Mouse (Mus musculus) left cerebral cortex, adult 2 months (tissue): ENCODE results near the gene Gm12789. TPM values are rescaled to one million over a fixed set of nuclear protein-coding genes. Genes with fewer than 3 reads are reported as not detected.
"Not testable (repeated sequence)": the region's sequence is repeated elsewhere in the genome, so short reads cannot be mapped to it uniquely, and the experiment has no call there.

ENCODE experiments used
- DNase-seq, 2 experiments: peaks; one replicate each; pipeline ENCODE4 v3.0.0; 2021 to 2022; ENCODE audit warnings: low spot score in 2 of 2, mixed read lengths in 1 of 2; ENCODE audit errors: extremely low spot score in 1 of 2
- H3K27ac ChIP-seq: fragments of 200-600 bp; 2 replicates; pipeline ENCODE4 v1.8.1; 2022
- H3K4me3 ChIP-seq: fragments of 200-600 bp; 2 replicates; pipeline ENCODE4 v1.8.1; 2022
- CTCF ChIP-seq: fragments of 200-600 bp; IDR thresholded peaks from 2 replicates; pipeline ENCODE4 v1.8.1; 2022; ENCODE audit warnings: antibody characterized with exemption, mild to moderate bottlenecking, moderate library complexity
- intact Hi-C: fragments of 180-260 bp; cut with DNase I; formaldehyde crosslinking; loops from one replicate; pipeline ENCODE4 v1.15.1; 2025
- long read RNA-seq, 2 experiments: library from polyadenylated mRNA; stranded (forward); transcript quantifications; one replicate each; pipeline ENCODE4 v2.0.0; 2021; ENCODE audit warnings: borderline mapping rate in 2 of 2
- total RNA-seq, 2 experiments: library from RNA; stranded (reverse); gene quantifications; 2 replicates each; pipeline ENCODE4 v1.2.3; 2021

Gene Gm12789
- total RNA-seq, result not detected
- long read RNA-seq, experiment 1, result 0 reads
- long read RNA-seq, experiment 2, result 0 reads

DNA sequence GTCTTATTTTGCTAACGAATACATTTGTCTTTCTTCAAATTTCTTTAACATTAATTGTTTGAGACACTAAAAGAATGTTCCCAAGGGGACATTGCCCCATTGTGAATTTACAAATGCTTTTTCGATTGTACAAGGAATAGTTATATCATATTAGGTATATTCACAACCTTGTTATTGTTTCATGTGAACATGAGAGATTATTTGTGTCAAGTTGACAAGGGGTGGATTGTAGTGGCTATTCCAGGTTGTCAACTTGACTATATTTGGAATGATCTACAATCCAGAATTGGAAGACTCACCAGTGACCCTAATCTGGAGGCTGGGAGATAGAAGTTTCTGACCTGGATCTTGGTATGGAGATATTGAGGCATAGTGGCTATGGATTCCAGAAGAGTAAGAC, at the start of gene Gm12789:
Gene Gm12789 (plus strand): TSS at position 301 of the 400 bp plus-strand sequence.
- DNase-seq, intact Hi-C loops, H3K4me3 ChIP-seq, H3K27ac ChIP-seq: not testable (repeated sequence)

DNA sequence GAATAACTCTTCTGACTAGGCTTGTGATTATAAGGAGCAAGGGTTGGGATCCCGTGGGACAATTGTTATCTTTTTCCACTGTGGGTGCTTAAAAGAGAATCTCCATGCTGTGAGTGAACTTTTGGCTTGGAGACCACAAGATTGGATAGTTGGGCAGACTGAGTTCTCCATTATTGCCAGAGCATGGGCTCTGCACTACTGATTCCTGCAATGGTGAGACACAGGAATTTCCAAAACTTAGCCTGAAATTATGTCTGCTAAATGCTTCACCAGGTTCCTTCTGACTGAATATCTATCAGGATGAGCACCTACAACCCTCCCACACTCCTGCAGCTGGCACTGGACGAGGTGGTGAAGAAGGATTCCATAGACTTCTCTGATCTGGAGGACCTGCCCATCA, 46.3 kb upstream of the Gm12789 start, which contains the start of gene Gm12794:
Gene Gm12794 (plus strand): TSS at position 301 of the 400 bp plus-strand sequence.
- H3K27ac ChIP-seq, DNase-seq, H3K4me3 ChIP-seq, intact Hi-C loops: not testable (repeated sequence)

DNA sequence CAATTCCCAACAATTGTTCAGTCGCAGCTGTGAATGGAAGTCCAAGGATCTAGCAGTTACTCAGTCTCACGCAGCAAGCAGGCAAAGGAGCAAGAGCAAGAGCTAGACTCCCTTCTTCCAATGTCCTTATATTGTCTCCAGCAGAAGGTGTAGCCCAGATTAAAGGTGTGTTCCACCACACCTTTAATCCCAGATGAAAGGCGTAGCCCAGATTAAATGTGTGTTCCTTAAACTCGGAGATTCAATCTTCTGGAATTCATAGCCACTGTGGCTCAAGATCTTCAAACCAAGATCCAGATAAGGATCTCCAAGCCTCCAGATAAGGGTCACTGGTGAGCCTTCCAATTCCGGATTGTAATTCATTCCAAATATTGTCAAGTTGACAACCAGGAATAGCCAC, 5.5 kb upstream of the Gm12789 start, which contains the start of gene Gm12790:
Gene Gm12790 (minus strand): TSS at position 101 of the 400 bp plus-strand sequence.
- H3K27ac ChIP-seq, DNase-seq, intact Hi-C loops, H3K4me3 ChIP-seq: not testable (repeated sequence)

DNA sequence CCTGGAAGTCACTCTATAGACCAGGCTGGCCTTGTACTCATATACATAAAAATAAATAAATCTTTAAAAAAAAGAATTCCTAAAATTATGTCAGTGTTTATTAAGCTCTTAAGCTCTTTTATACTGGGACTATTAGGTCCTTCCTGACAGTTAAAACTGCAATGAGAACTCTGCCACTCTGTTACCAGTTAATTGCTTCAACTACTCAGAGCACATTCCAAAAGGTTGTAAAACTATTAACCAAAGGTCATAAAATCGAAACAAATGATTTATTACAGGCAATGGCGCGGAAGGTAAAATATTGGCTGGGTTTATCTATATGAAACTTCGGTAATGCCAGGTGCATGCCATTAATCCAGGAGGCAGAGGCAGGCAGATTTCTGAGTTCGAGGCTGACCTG, 748 bp upstream of the Gm12789 start:
- Histone ChIP-seq H3K27ac (no peak overlapping the region), H3K4me3 (no peak overlapping the region)
- no peak for DNase-seq
- TF ChIP-seq CTCF, result no peak
- intact Hi-C loops, result no loop called here

DNA sequence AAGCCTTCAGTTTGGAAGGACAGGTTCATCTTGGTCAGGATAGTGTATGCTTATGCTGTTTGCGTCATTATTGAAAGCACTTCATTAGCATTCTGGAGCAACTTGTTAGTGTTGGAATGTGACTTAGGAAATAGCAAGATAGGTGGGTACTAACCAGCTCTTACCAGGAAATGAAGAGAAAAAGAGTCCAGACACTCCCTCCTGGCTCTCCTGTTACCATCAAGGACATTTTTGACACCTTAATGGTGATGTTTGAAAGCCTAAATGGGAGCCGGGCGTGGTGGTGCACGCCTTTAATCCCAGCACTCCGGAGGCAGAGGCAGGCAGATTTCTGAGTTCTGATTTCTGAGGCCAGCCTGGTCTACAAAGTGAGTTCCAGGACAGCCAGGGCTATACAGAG, 11.0 kb downstream of the Gm12789 start:
- no peak overlapping the region for H3K4me3 ChIP-seq
- TF ChIP-seq CTCF, result no peak
- H3K27ac ChIP-seq, result no peak overlapping the region
- intact Hi-C loops, result loop anchor here (5.0 kb wide), 2 partner anchors 135 to 645 kb away; no protein-coding TSS in a partner anchor
- no peak for DNase-seq

DNA sequence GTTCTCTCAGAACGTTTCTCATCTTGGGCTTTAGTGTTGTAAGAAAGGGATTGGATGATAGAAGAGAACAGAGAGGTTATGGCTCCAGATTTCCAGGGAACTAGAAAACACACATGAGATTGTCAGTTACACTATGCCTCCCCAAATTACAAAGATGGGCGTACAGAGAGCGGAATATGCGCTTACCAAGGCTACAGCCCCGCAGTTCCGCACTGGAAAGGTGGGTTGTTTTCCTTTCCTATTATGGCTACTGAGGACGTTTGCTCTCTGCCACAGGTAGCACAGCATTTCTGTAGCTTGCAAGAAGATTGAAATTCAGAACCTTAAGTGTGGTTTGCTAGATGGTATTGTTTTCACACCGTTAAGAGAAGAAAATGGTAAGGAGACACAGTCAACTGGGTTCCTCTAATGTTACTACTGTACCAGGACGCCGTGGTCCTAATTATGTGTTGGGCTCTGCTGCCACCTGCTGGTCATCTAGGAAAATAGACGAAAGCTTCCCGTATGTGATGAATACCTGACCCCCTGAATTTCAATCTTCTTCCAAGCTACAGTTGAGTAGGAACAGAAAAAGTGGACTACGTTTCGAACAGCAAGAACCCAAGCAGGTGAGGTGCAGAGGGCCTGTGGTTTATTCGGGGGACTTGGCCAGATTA, 12.0 kb downstream of the Gm12789 start:
- peak; percentile 71 to 72 for DNase-seq
- no peak overlapping the region for H3K4me3 ChIP-seq
- peak; percentile 74 for TF ChIP-seq CTCF
- intact Hi-C loops, result loop anchor here (2.0 to 5.0 kb wide), 4 partner anchors 136 to 646 kb away; no protein-coding TSS in a partner anchor
- no peak overlapping the region for H3K27ac ChIP-seq

DNA sequence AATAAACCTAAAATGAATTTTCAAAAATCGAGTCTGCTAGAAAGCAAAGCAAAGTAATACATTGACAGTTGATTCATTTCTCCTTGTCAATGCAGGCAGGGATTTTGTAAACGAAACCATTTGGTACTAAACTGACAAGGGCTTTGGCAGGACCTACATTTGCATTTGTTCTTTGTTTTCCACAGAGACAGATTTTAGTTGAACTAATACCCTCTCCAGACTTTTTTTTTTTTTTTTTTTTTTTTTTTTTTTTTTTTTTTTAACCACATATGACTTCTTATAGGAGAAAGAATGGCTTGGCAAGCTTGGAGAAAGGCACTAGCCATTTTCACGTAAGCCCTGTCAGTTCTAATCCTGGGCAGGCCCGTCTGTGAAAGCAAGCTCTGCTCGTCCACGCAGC, 40.2 kb downstream of the Gm12789 start:
- Histone ChIP-seq H3K4me3 (no peak overlapping the region), H3K27ac (no peak overlapping the region)
- DNase-seq, result no peak
- TF ChIP-seq CTCF, result no peak
- intact Hi-C loops, result no loop called here

Other genes starting within 250 kb of the Gm12789 start
- gene B020004J07Rik, start 142.6 kb upstream of the Gm12789 start, total RNA-seq, result not detected
- not detected for gene C130073F10Rik, start 92.8 kb upstream of the Gm12789 start, total RNA-seq
- gene Gm12800, start 77.5 kb upstream of the Gm12789 start, total RNA-seq, result not detected
- not detected for gene Gm12794, start 46.2 kb upstream of the Gm12789 start, total RNA-seq
- not detected for gene Gm12790, start 5.6 kb upstream of the Gm12789 start, total RNA-seq
- gene Pde4b, start 100.9 kb downstream of the Gm12789 start, total RNA-seq, result 100 to 1,000 TPM; 123 to 127 TPM